ENCODE assay signal across 12 mouse cellular contexts in genomic region chr14:124575130-124575885, GRCm38 (mm10).
DNase-seq lines count a peak whose midpoint lies in the region; ATAC-seq and TF ChIP-seq lines count a peak whose summit lies in the region.
"Had no signal": no experiment of that assay in that cellular context is flagged by ENCODE, and none has a peak within 500 bp of the region (broad histone marks: within the 10 kb centered on the region; RNA-seq: fewer than 3 reads in every experiment).

No protein-coding gene starts in this region.

- H3K27me3 ChIP-seq in liver, adult 2 months (ENCODE audit: control insufficient read depth, insufficient read depth, low read length), result no peaks in the 10 kb centered on the region
- no peaks in the 10 kb centered on the region for H3K27me3 ChIP-seq in liver, embryonic 11.5 days (replicated peaks; ENCODE audit: control insufficient read depth, insufficient read depth, low read length)
- no peaks in the 10 kb centered on the region for H3K27me3 ChIP-seq in cerebellum, adult 2 months (ENCODE audit: control insufficient read depth, insufficient read depth, low read length)
- H3K27me3 ChIP-seq in midbrain, embryonic 11.5 days (ENCODE audit: control insufficient read depth, insufficient read depth, low read length), result no peaks in the 10 kb centered on the region
- H3K27me3 ChIP-seq: forebrain, embryonic 12.5 days; limb, embryonic 15.5 days had no signal

- no peak overlapping the region for H3K9ac ChIP-seq in liver, adult 2 months (ENCODE audit: low read depth, low read length)
- H3K9ac ChIP-seq in liver, embryonic 11.5 days (ENCODE audit: low read depth, low read length), result no peak overlapping the region
- H3K9ac ChIP-seq in midbrain, embryonic 11.5 days (ENCODE audit: low read length), result no peak overlapping the region
- H3K9ac ChIP-seq: forebrain, embryonic 12.5 days; limb, embryonic 15.5 days had no signal

- ATAC-seq in frontal cortex, adult (ENCODE audit: low TSS enrichment), result peak; percentile 68
- ATAC-seq in liver, embryonic 11.5 days (replicated peaks; ENCODE audit: low FRiP score), result no peak
- ATAC-seq in midbrain, embryonic 11.5 days (ENCODE audit: low FRiP score), result no peak
- ATAC-seq: CD4-positive, CD25-positive, alpha-beta regulatory T cell, adult 4 months had no signal

- peaks cover 6% of the 10 kb centered on the region; the same call in 1 of the 2 replicates for H3K4me1 ChIP-seq in liver, adult 2 months (ENCODE audit: control insufficient read depth, insufficient read depth, low read length)
- no peaks in the 10 kb centered on the region for H3K4me1 ChIP-seq in liver, embryonic 11.5 days (replicated peaks; ENCODE audit: control insufficient read depth, insufficient read depth, low read length)
- H3K4me1 ChIP-seq in cerebellum, adult 2 months (ENCODE audit: control insufficient read depth, insufficient read depth, low read length), result peaks cover 30% of the 10 kb centered on the region
- H3K4me1 ChIP-seq in midbrain, embryonic 11.5 days (ENCODE audit: control insufficient read depth, insufficient read depth, low read length), result no peaks in the 10 kb centered on the region
- H3K4me1 ChIP-seq: forebrain, embryonic 12.5 days; hindbrain, embryonic 10.5 days; limb, embryonic 15.5 days had no signal

- H3K27ac ChIP-seq in liver, adult 2 months (replicated peaks; ENCODE audit: insufficient read depth, low read depth, low read length), result no peak overlapping the region
- no peak overlapping the region for H3K27ac ChIP-seq in liver, embryonic 11.5 days (ENCODE audit: low read depth, low read length)
- H3K27ac ChIP-seq in cerebellum, adult 2 months (ENCODE audit: insufficient read depth, low read length), result peak overlapping the region; percentile 7; the same call in 1 of the 2 replicates
- no peak overlapping the region for H3K27ac ChIP-seq in midbrain, embryonic 11.5 days (ENCODE audit: low read depth, low read length)
- H3K27ac ChIP-seq: forebrain, embryonic 12.5 days; hindbrain, embryonic 10.5 days; limb, embryonic 15.5 days had no signal

- no peaks in the 10 kb centered on the region for H3K9me3 ChIP-seq in liver, embryonic 11.5 days (ENCODE audit: control insufficient read depth, low read length)
- no peaks in the 10 kb centered on the region for H3K9me3 ChIP-seq in midbrain, embryonic 11.5 days (ENCODE audit: control insufficient read depth, low read length)
- H3K9me3 ChIP-seq: forebrain, embryonic 12.5 days; hindbrain, embryonic 10.5 days; limb, embryonic 15.5 days had no signal

- H3K79me2 ChIP-seq in liver, adult 2 months (ENCODE audit: control insufficient read depth, insufficient read depth, low read length), result no peaks in the 10 kb centered on the region

- WGBS in liver, adult 2 months, result 19% methylated on average over 1 of the region's 1 CpGs
- WGBS in liver, embryonic 11.5 days, result 70% methylated on average over 1 of the region's 1 CpGs
- WGBS in cerebellum, adult 2 months, result 30% methylated on average over 1 of the region's 1 CpGs
- WGBS in midbrain, embryonic 11.5 days, result 74% methylated on average over 1 of the region's 1 CpGs

- DNase-seq in frontal cortex, postnatal 14 days (ENCODE audit: low spot score in 2 of 2), result no peak
- peak; percentile 86 for DNase-seq in liver, adult 2 months (ENCODE audit: extremely low read depth, low read depth, low spot score)
- DNase-seq in liver, embryonic 11.5 days (ENCODE audit: low spot score), result no peak
- DNase-seq in cerebellum, adult 2 months, result peak; percentile 58 to 91
- peak; percentile 20 to 75 for DNase-seq in left cerebral cortex, postnatal 25 days (ENCODE audit: low spot score in 2 of 2)
- no peak for DNase-seq in midbrain, embryonic 11.5 days (ENCODE audit: low spot score, missing footprints)
- no peak for DNase-seq in thymus, postnatal 36 days

- intact Hi-C loops in left cerebral cortex, postnatal 25 days (cut with DNase I), result no loop called here

- no peak for TF ChIP-seq CTCF in liver, adult 2 months (IDR thresholded peaks at IDR 0.05; ENCODE audit: low read depth, low read length)
- no peak for TF ChIP-seq CTCF in cerebellum, adult 2 months (IDR thresholded peaks at IDR 0.05; ENCODE audit: borderline replicate concordance, insufficient read depth, low read depth, low read length)

- no peak overlapping the region for H3K4me2 ChIP-seq in liver, embryonic 11.5 days
- no peak overlapping the region for H3K4me2 ChIP-seq in midbrain, embryonic 11.5 days
- H3K4me2 ChIP-seq: forebrain, embryonic 12.5 days; limb, embryonic 15.5 days had no signal

- no peaks in the 10 kb centered on the region for H3K36me3 ChIP-seq in liver, adult 2 months (ENCODE audit: control insufficient read depth, insufficient read depth, low read length)
- no peaks in the 10 kb centered on the region for H3K36me3 ChIP-seq in liver, embryonic 11.5 days (ENCODE audit: control insufficient read depth, insufficient read depth, low read length)
- H3K36me3 ChIP-seq in midbrain, embryonic 11.5 days (ENCODE audit: control insufficient read depth, insufficient read depth, low read length), result no peaks in the 10 kb centered on the region
- H3K36me3 ChIP-seq: forebrain, embryonic 12.5 days; hindbrain, embryonic 10.5 days; limb, embryonic 15.5 days had no signal

- no peak for TF ChIP-seq POLR2A in liver, adult 2 months (IDR thresholded peaks at IDR 0.05; ENCODE audit: extremely low read depth, insufficient read depth, low read length)
- no peak; the same call in 1 of the 2 replicates for TF ChIP-seq POLR2A in cerebellum, adult 2 months (IDR thresholded peaks at IDR 0.05; ENCODE audit: borderline replicate concordance, insufficient read depth, low read length)

- no peak overlapping the region for H3K4me3 ChIP-seq in liver, adult 2 months (ENCODE audit: insufficient read depth, low read depth, low read length)
- no peak overlapping the region for H3K4me3 ChIP-seq in liver, embryonic 11.5 days (ENCODE audit: low read depth, low read length)
- H3K4me3 ChIP-seq in cerebellum, adult 2 months (replicated peaks; ENCODE audit: insufficient read depth, low read depth, low read length), result no peak overlapping the region
- H3K4me3 ChIP-seq in midbrain, embryonic 11.5 days (ENCODE audit: low read depth, low read length), result no peak overlapping the region
- H3K4me3 ChIP-seq: forebrain, embryonic 12.5 days; hindbrain, embryonic 10.5 days; limb, embryonic 15.5 days had no signal

Comparison
In these comparisons a context has a peak if more than half of its experiments do, and no peak if none do; other contexts are left out.
1. DNase-seq: peak in liver, adult 2 months (single experiment), cerebellum, adult 2 months (2 of 2) and left cerebral cortex, postnatal 25 days (2 of 2); none in frontal cortex, postnatal 14 days (0 of 2), liver, embryonic 11.5 days (single experiment), midbrain, embryonic 11.5 days (single experiment) and thymus, postnatal 36 days (0 of 2).